ENCODE assay signal across 9 mouse cellular contexts in genomic region chr6:33823777-33824302, GRCm38 (mm10).
A peak's percentile ranks its signal among the peaks of the same experiment; 100 is the strongest.
DNase-seq lines count a peak whose midpoint lies in the region; ATAC-seq lines count a peak whose summit lies in the region.
"Had no signal": no experiment of that assay in that cellular context is flagged by ENCODE, and none has a peak within 500 bp of the region (broad histone marks: within the 10 kb centered on the region; RNA-seq: fewer than 3 reads in every experiment).

No protein-coding gene starts in this region.

- no peaks in the 10 kb centered on the region for H3K9me3 ChIP-seq in forebrain, embryonic 14.5 days (replicated peaks; ENCODE audit: control insufficient read depth, low read length)
- H3K9me3 ChIP-seq: neural tube, embryonic 12.5 days had no signal

- peak; percentile 60 for DNase-seq in retina, postnatal 1 day
- DNase-seq in retina, embryonic 14.5 days (ENCODE audit: low spot score), result no peak
- peak; percentile 97 for DNase-seq in cerebellum, adult 9-10 months
- DNase-seq in kidney, postnatal 25 days, result peak; percentile 2 to 41
- peak; percentile 23 for DNase-seq in right cerebral cortex, postnatal 14 days
- DNase-seq in thymus, postnatal 0 days (ENCODE audit: low spot score), result no peak
- no peak for DNase-seq in forebrain, embryonic 14.5 days (ENCODE audit: low spot score)

- H3K27ac ChIP-seq in forebrain, embryonic 14.5 days (ENCODE audit: low read depth, low read length), result no peak overlapping the region
- H3K27ac ChIP-seq: kidney, postnatal 0 days; neural tube, embryonic 12.5 days had no signal

- H3K27me3 ChIP-seq in forebrain, embryonic 14.5 days (replicated peaks; ENCODE audit: control insufficient read depth, insufficient read depth, low read length), result no peaks in the 10 kb centered on the region
- H3K27me3 ChIP-seq: neural tube, embryonic 12.5 days had no signal

- no peak overlapping the region for H3K4me3 ChIP-seq in forebrain, embryonic 14.5 days (ENCODE audit: low read depth, low read length)
- H3K4me3 ChIP-seq: neural tube, embryonic 12.5 days had no signal

- no peaks in the 10 kb centered on the region for H3K4me1 ChIP-seq in forebrain, embryonic 14.5 days (ENCODE audit: control insufficient read depth, insufficient read depth, low read length)
- H3K4me1 ChIP-seq: neural tube, embryonic 12.5 days had no signal

- 65% methylated on average over 6 of the region's 6 CpGs for whole genome bisulfite sequencing in forebrain, embryonic 14.5 days

- no peak overlapping the region for H3K4me2 ChIP-seq in forebrain, embryonic 14.5 days (ENCODE audit: low read length)
- H3K4me2 ChIP-seq: neural tube, embryonic 12.5 days had no signal

- H3K9ac ChIP-seq in forebrain, embryonic 14.5 days (ENCODE audit: low read length), result no peak overlapping the region
- H3K9ac ChIP-seq: neural tube, embryonic 12.5 days had no signal

- H3K36me3 ChIP-seq in forebrain, embryonic 14.5 days (ENCODE audit: control insufficient read depth, insufficient read depth, low read length), result no peaks in the 10 kb centered on the region
- H3K36me3 ChIP-seq: neural tube, embryonic 12.5 days had no signal

- no peak for ATAC-seq in forebrain, embryonic 14.5 days

Comparison
In these comparisons a context has a peak if more than half of its experiments do, and no peak if none do; other contexts are left out.
1. DNase-seq: peak in retina, postnatal 1 day (single experiment), cerebellum, adult 9-10 months (single experiment), kidney, postnatal 25 days (2 of 2) and right cerebral cortex, postnatal 14 days (single experiment); none in retina, embryonic 14.5 days (single experiment), thymus, postnatal 0 days (single experiment) and forebrain, embryonic 14.5 days (single experiment).